Mouse (Mus musculus) retina, embryonic 14.5 days (tissue): ENCODE data around the gene Dolpp1.

ENCODE experiments used
- DNase-seq: peaks from one replicate; pipeline ENCODE4 v3.0.0-alpha.2; 2015; ENCODE audit warnings: low spot score

The Dolpp1 gene

GRCm38 (mm10) chr2:30392114-30392576, at the start of gene Dolpp1:
Gene Dolpp1, plus strand, starts transcription at chr2:30392254.
- peak; percentile 98 for DNase-seq

GRCm38 (mm10) chr2:30342544-30342943, 49.5 kb upstream of the Dolpp1 start:
- DNase-seq, result no peak

GRCm38 (mm10) chr2:30343601-30344137, 48.4 kb upstream of the Dolpp1 start:
- no peak for DNase-seq

GRCm38 (mm10) chr2:30345971-30346676, 45.9 kb upstream of the Dolpp1 start:
- no peak for DNase-seq

GRCm38 (mm10) chr2:30349196-30349595, 42.9 kb upstream of the Dolpp1 start:
- no peak for DNase-seq

GRCm38 (mm10) chr2:30351149-30351548, 40.9 kb upstream of the Dolpp1 start:
- no peak for DNase-seq

GRCm38 (mm10) chr2:30355861-30356260, 36.2 kb upstream of the Dolpp1 start:
- DNase-seq, result no peak

GRCm38 (mm10) chr2:30356266-30356665, 35.8 kb upstream of the Dolpp1 start:
- DNase-seq, result no peak

GRCm38 (mm10) chr2:30356906-30357305, 35.1 kb upstream of the Dolpp1 start:
- DNase-seq, result no peak

GRCm38 (mm10) chr2:30357552-30358510, 34.2 kb upstream of the Dolpp1 start:
- no peak for DNase-seq

- peak; percentile 92 for DNase-seq
These were observed 33.2 kb upstream of the Dolpp1 start, which contains the start of gene Sh3glb2 for GRCm38 (mm10) chr2:30358533-30359531. Gene Sh3glb2, minus strand, starts transcription at chr2:30359337.

- DNase-seq, result no peak
These were observed 31.4 kb upstream of the Dolpp1 start for GRCm38 (mm10) chr2:30360626-30361025.

GRCm38 (mm10) chr2:30362865-30363264, 29.2 kb upstream of the Dolpp1 start:
- no peak for DNase-seq

GRCm38 (mm10) chr2:30363773-30364650, 28.0 kb upstream of the Dolpp1 start, which contains the start of gene Miga2:
Gene Miga2, plus strand, starts transcription at chr2:30364233.
- DNase-seq, result peak; percentile 99

- no peak for DNase-seq
These were observed 26.6 kb upstream of the Dolpp1 start for GRCm38 (mm10) chr2:30365281-30366069.

GRCm38 (mm10) chr2:30366203-30366602, 25.9 kb upstream of the Dolpp1 start:
- DNase-seq, result no peak

- DNase-seq, result no peak
These were observed 20.5 kb upstream of the Dolpp1 start for GRCm38 (mm10) chr2:30371544-30371943.

- no peak for DNase-seq
These were observed 19.3 kb upstream of the Dolpp1 start for GRCm38 (mm10) chr2:30372726-30373125.

- no peak for DNase-seq
These were observed 16.2 kb upstream of the Dolpp1 start for GRCm38 (mm10) chr2:30375893-30376292.
